ENCODE assay signal across 8 mouse cellular contexts in genomic region chr5:104046256-104047199, GRCm38 (mm10). TPM values are rescaled to one million over a fixed set of nuclear protein-coding genes. Genes with fewer than 3 reads are reported as not detected.
DNase-seq lines count a peak whose midpoint lies in the region; ATAC-seq and TF ChIP-seq lines count a peak whose summit lies in the region.

TSS of gene Nudt9 (plus strand) at chr5:104046306.

- H3K9me3 ChIP-seq in hindbrain, embryonic 10.5 days = no peaks in the 10 kb centered on the region
- H3K9me3 ChIP-seq in lung, postnatal 0 days (ENCODE audit: low read length) = no peaks in the 10 kb centered on the region

- DNase-seq in MN1 (ENCODE audit: low spot score) = peak; percentile 97
- peak; percentile 96 for DNase-seq in cerebellum, adult 9-10 months
- DNase-seq in hindbrain, embryonic 10.5 days (ENCODE audit: low spot score) = peak; percentile 99
- DNase-seq in layer of hippocampus, adult 9-11 months = peak; percentile 99
- peak; percentile 99 for DNase-seq in lung, postnatal 0 days (ENCODE audit: low spot score)
- DNase-seq in ovary, postnatal 14 days (ENCODE audit: low spot score) = peak; percentile 92
- peak; percentile 97 for DNase-seq in thymus, postnatal 14 days

- 0 out of 2 replicates have a peak, but pooled peaks have one; percentile 15 for TF ChIP-seq CTCF in lung, postnatal 0 days (IDR thresholded peaks at IDR 0.05)

- peak within 1 kb of the TSS; percentile 86 for H3K4me3 ChIP-seq in hindbrain, embryonic 10.5 days
- peak within 1 kb of the TSS; percentile 86 for H3K4me3 ChIP-seq in lung, postnatal 0 days (ENCODE audit: low read depth, low read length)

- no peak for TF ChIP-seq EP300 in lung, postnatal 0 days (IDR thresholded peaks at IDR 0.05)

- peak within 1 kb of the TSS; percentile 94 for H3K27ac ChIP-seq in hindbrain, embryonic 10.5 days
- H3K27ac ChIP-seq in lung, postnatal 0 days (ENCODE audit: low read length) = peak within 1 kb of the TSS; percentile 94

- no peaks in the 10 kb centered on the region for H3K27me3 ChIP-seq in hindbrain, embryonic 10.5 days (ENCODE audit: insufficient read depth, poor library complexity, severe bottlenecking)
- no peaks in the 10 kb centered on the region for H3K27me3 ChIP-seq in lung, postnatal 0 days (replicated peaks; ENCODE audit: insufficient read depth, low read length)

- WGBS in hindbrain, embryonic 10.5 days = 5% methylated on average over 90 of the region's 90 CpGs
- WGBS in lung, postnatal 0 days = 6% methylated on average over 68 of the region's 90 CpGs

- H3K4me2 ChIP-seq in lung, postnatal 0 days (replicated peaks; ENCODE audit: low read depth, low read length) = peak within 1 kb of the TSS; percentile 78

- peak; percentile 96 for ATAC-seq in frontal cortex, adult (ENCODE audit: low TSS enrichment)
- ATAC-seq in lung, postnatal 0 days = peak; percentile 99

- H3K9ac ChIP-seq in lung, postnatal 0 days (replicated peaks; ENCODE audit: low read depth) = peak within 1 kb of the TSS; percentile 85

- peaks cover 15% of the 10 kb centered on the region for H3K36me3 ChIP-seq in hindbrain, embryonic 10.5 days
- peaks cover 11% of the 10 kb centered on the region; the same call in 1 of the 2 replicates for H3K36me3 ChIP-seq in lung, postnatal 0 days (ENCODE audit: insufficient read depth, low read length)

- peaks cover 20% of the 10 kb centered on the region for H3K4me1 ChIP-seq in hindbrain, embryonic 10.5 days (replicated peaks)
- peaks cover 8% of the 10 kb centered on the region; the same call in 1 of the 2 replicates for H3K4me1 ChIP-seq in lung, postnatal 0 days (ENCODE audit: insufficient read depth, low read depth, low read length)

RNA-seq across cellular contexts. Expression of gene Nudt9, which starts in this region (rescaled TPM):
- polyA plus RNA-seq in hindbrain, embryonic 10.5 days (2016; fragmentation: Nextera tagmentation; extraction: Ambion mirVana) = 68.9 and 75.8 TPM in 2 replicates
- 58.8 and 66.0 TPM in 2 replicates for polyA plus RNA-seq in lung, postnatal 0 days (2015; fragmentation: Nextera tagmentation; extraction: Ambion mirVana)

Comparison
In these comparisons a context has a peak if more than half of its experiments do, and no peak if none do; other contexts are left out.
1. Peak in every context shown above with its lines: DNase-seq, ATAC-seq, H3K4me3 ChIP-seq and H3K27ac ChIP-seq.